Mouse (Mus musculus): ENCODE results near the gene Hspb8. TPM values are rescaled to one million over a fixed set of nuclear protein-coding genes. Genes with fewer than 3 reads are reported as not detected.
"Not testable (repeated sequence)": the region's sequence is repeated elsewhere in the genome, so short reads cannot be mapped to it uniquely, and the experiment has no call there.

The Hspb8 gene
- polyA plus RNA-seq, 1 experiment from 2014 or later, result 8.1 TPM

DNA sequence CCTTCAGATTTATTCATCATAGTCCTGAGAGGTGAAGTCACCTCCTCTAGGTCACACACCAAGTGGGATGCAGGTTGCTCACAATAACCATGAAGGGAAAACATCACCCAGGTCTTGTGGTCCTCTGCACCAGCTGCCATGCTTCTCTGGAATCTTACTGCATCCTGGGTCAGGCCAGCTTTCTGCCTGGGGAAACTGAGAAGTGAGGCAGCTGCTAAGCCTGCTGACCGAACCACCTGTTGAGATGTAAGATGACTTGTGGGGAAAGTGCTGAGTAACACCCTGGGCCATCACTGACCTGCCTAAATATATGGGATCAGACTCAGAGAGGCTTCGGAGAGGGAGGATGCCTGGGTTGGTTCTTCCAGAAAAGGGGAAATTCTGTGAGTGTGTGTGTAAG is 4.0 kb upstream of the Hspb8 start:
- 80% methylated on average over 2 of the region's 2 CpGs for WGBS
- no peaks in the 10 kb centered on the region for H3K9me3 ChIP-seq (ENCODE audit: low read depth, low read length)
- no peak for TF ChIP-seq CTCF (IDR thresholded peaks at IDR 0.05; ENCODE audit: low read depth)
- ATAC-seq (ENCODE audit: insufficient read depth) (no peak), DNase-seq (no peak)
- no peaks in the 10 kb centered on the region for H3K27me3 ChIP-seq (ENCODE audit: insufficient read depth, low read length)
- H3K4me2 ChIP-seq, result no peak overlapping the region
- no peak overlapping the region for H3K9ac ChIP-seq
- no peaks in the 10 kb centered on the region for H3K36me3 ChIP-seq (ENCODE audit: insufficient read depth)
- peaks cover 8% of the 10 kb centered on the region for H3K4me1 ChIP-seq (ENCODE audit: insufficient read depth)
- H3K4me3 ChIP-seq (ENCODE audit: low read depth, low read length), result no peak overlapping the region
- H3K27ac ChIP-seq (ENCODE audit: low read depth), result no peak overlapping the region

DNA sequence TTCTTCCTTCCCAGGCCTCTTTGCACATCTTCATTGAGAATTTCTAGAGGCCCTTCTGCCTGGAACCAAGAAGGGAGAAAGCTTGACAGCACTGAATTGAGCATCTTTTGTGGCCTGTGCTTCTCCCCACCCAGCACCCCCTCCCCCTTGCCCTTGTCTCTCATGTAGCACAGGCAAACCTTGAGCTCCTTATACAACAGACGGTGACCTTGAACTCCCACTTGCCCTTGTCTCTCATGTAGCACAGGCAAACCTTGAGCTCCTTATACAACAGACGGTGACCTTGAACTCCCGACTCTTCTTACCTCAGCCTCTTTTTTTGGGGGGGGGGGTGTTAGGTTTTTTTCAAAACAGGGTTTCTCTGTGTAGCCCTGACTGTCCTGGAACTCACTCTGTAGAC is 3.0 kb upstream of the Hspb8 start:
- H3K27ac ChIP-seq (ENCODE audit: low read depth); H3K4me2 ChIP-seq; H3K27me3 ChIP-seq (ENCODE audit: insufficient read depth, low read length); H3K36me3 ChIP-seq (ENCODE audit: insufficient read depth); DNase-seq; H3K4me3 ChIP-seq (ENCODE audit: low read depth, low read length); H3K9ac ChIP-seq; H3K9me3 ChIP-seq (ENCODE audit: low read depth, low read length); ATAC-seq (ENCODE audit: insufficient read depth): not testable (repeated sequence)
- peaks cover 10% of the 10 kb centered on the region for H3K4me1 ChIP-seq (ENCODE audit: insufficient read depth)
- 84% methylated on average over 3 of the region's 3 CpGs for WGBS

GRCm38 (mm10) chr5:116425273-116425672 is 2.6 kb upstream of the Hspb8 start:
- ATAC-seq (ENCODE audit: insufficient read depth) (no peak), DNase-seq (peak; percentile 36)
- no peak overlapping the region for H3K4me3 ChIP-seq (ENCODE audit: low read depth, low read length)
- 46% methylated on average over 7 of the region's 7 CpGs for WGBS
- H3K27ac ChIP-seq (ENCODE audit: low read depth), result no peak overlapping the region
- no peaks in the 10 kb centered on the region for H3K27me3 ChIP-seq (ENCODE audit: insufficient read depth, low read length)
- peaks cover 14% of the 10 kb centered on the region for H3K4me1 ChIP-seq (ENCODE audit: insufficient read depth)
- no peak overlapping the region for H3K4me2 ChIP-seq
- no peaks in the 10 kb centered on the region for H3K9me3 ChIP-seq (ENCODE audit: low read depth, low read length)
- TF ChIP-seq CTCF (IDR thresholded peaks at IDR 0.05; ENCODE audit: low read depth), result no peak
- H3K36me3 ChIP-seq (ENCODE audit: insufficient read depth), result no peaks in the 10 kb centered on the region
- H3K9ac ChIP-seq, result no peak overlapping the region

GRCm38 (mm10) chr5:116423746-116424145 is 1.1 kb upstream of the Hspb8 start:
- Histone ChIP-seq H3K9ac (no peak overlapping the region), H3K4me2 (no peak overlapping the region), H3K36me3 (ENCODE audit: insufficient read depth) (no peaks in the 10 kb centered on the region), H3K27me3 (ENCODE audit: insufficient read depth, low read length) (no peaks in the 10 kb centered on the region), H3K4me3 (ENCODE audit: low read depth, low read length) (no peak overlapping the region), H3K4me1 (ENCODE audit: insufficient read depth) (peaks cover 23% of the 10 kb centered on the region), H3K9me3 (ENCODE audit: low read depth, low read length) (no peaks in the 10 kb centered on the region), H3K27ac (ENCODE audit: low read depth) (no peak overlapping the region)
- ATAC-seq (ENCODE audit: insufficient read depth) (no peak), DNase-seq (no peak)
- WGBS, result 60% methylated on average over 8 of the region's 8 CpGs
- TF ChIP-seq CTCF (IDR thresholded peaks at IDR 0.05; ENCODE audit: low read depth), result no peak

DNA sequence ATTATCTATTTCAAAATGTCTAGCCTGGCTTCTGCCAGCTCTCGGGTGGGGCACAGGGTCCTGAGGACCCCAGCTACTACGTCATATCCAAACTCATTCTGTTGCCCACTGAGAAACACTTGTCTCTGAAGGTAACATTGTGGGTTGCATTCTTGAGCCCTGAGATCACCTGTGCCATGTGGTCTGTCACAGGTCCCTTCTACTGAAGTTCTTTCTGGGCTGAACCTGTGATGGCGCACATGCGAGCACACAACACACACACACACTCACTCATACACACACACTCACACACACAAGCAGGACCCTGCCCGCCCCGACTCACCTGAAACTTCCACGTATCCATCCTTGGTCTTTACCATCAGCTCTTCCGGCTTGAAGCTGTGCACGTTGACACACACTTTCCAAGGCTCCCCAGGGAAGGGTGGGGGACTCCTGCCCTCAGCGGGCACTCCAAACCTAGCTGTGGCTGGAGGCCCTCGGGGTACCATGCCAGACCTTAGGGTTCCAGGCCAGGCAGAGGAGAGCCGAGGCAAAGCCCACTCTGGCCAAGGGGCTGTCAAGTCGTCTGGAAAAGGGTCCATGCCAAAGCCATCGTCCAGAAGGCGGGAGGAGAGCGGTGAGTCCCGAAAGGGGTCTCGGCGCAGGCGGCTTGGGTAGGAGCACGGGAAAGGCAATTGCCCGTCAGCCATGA is 728 bp downstream of the Hspb8 start:
- H3K9me3 ChIP-seq (ENCODE audit: low read depth, low read length), result no peaks in the 10 kb centered on the region
- peak overlapping the region; percentile 75; the same call in 1 of the 2 replicates for H3K27ac ChIP-seq (ENCODE audit: low read depth)
- H3K4me2 ChIP-seq, result peak overlapping the region; percentile 72
- peak overlapping the region; percentile 60 for H3K9ac ChIP-seq
- 47% methylated on average over 22 of the region's 22 CpGs for WGBS
- H3K27me3 ChIP-seq (ENCODE audit: insufficient read depth, low read length), result no peaks in the 10 kb centered on the region
- peak overlapping the region; percentile 35 for H3K4me3 ChIP-seq (ENCODE audit: low read depth, low read length)
- DNase-seq (peak; percentile 31), ATAC-seq (ENCODE audit: insufficient read depth) (peak; percentile 18; the same call in 1 of the 2 replicates)
- H3K36me3 ChIP-seq (ENCODE audit: insufficient read depth), result no peaks in the 10 kb centered on the region
- peaks cover 23% of the 10 kb centered on the region for H3K4me1 ChIP-seq (ENCODE audit: insufficient read depth)
- TF ChIP-seq CTCF (IDR thresholded peaks at IDR 0.05; ENCODE audit: low read depth), result no peak

DNA sequence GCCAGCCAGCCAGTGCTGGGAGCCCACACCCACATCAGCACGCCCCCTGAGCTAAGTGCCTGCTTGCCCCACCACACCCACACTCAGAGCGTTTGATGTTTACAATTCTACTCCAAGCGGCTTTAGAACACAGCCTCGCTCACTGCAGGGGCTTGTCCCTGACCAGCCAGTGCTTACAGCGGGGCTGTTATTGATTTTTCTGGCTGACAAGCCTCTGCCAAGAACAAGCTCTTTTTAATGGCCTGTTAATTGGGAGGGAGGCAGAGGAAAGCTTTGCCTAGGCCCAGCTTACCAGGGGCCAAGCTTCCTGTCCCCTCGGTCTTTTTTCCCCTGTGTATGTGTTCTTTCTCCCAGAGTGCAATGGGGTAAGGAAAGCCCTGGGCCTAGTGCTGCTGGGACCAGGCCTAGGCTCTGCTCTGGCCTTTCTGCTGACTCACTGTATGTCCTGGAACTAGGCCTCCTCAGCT is 1.9 kb downstream of the Hspb8 start:
- Histone ChIP-seq H3K36me3 (ENCODE audit: insufficient read depth) (no peaks in the 10 kb centered on the region), H3K27ac (ENCODE audit: low read depth) (peak overlapping the region; percentile 85), H3K4me1 (ENCODE audit: insufficient read depth) (peaks cover 29% of the 10 kb centered on the region), H3K4me3 (ENCODE audit: low read depth, low read length) (peak overlapping the region; percentile 12; the same call in 1 of the 2 replicates), H3K4me2 (peak overlapping the region; percentile 46), H3K27me3 (ENCODE audit: insufficient read depth, low read length) (no peaks in the 10 kb centered on the region), H3K9ac (peak overlapping the region; percentile 33), H3K9me3 (ENCODE audit: low read depth, low read length) (no peaks in the 10 kb centered on the region)
- WGBS, result 9% methylated on average over 6 of the region's 6 CpGs
- TF ChIP-seq CTCF (IDR thresholded peaks at IDR 0.05; ENCODE audit: low read depth), result no peak
- ATAC-seq (ENCODE audit: insufficient read depth), result peak; percentile 77
- peak; percentile 70 for DNase-seq

DNA sequence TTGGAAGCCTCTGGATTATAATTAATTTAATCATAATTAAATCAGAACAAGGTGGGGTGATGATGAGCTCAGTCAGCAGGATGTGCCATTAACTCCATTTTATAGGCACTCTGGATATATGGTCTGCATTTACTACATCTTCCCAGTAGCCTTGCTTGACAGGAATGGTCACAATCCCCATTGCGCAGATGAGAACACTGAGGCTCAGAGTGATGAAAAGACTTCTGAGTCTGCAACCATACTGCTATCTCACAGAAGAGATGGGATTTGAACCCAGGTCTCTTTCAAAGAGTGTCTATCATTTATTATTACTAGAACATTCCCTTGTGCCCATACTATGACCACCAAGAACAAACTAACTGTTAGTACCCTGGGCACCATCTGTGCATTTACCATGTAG is 2.5 kb downstream of the Hspb8 start:
- Histone ChIP-seq H3K9me3 (ENCODE audit: low read depth, low read length) (no peaks in the 10 kb centered on the region), H3K4me2 (peak overlapping the region; percentile 46), H3K9ac (no peak overlapping the region), H3K4me1 (ENCODE audit: insufficient read depth) (peaks cover 32% of the 10 kb centered on the region), H3K27ac (ENCODE audit: low read depth) (peak overlapping the region; percentile 85), H3K4me3 (ENCODE audit: low read depth, low read length) (peak overlapping the region; percentile 12; the same call in 1 of the 2 replicates), H3K27me3 (ENCODE audit: insufficient read depth, low read length) (no peaks in the 10 kb centered on the region), H3K36me3 (ENCODE audit: insufficient read depth) (no peaks in the 10 kb centered on the region)
- DNase-seq, result no peak
- WGBS, result 100% methylated on average over 1 of the region's 1 CpGs
- TF ChIP-seq CTCF (IDR thresholded peaks at IDR 0.05; ENCODE audit: low read depth), result no peak
- ATAC-seq (ENCODE audit: insufficient read depth), result no peak
